Mouse (Mus musculus) gastrocnemius, postnatal 4 days (tissue): Measurements from ENCODE around the gene Rai2. TPM values are rescaled to one million over a fixed set of nuclear protein-coding genes. Genes with fewer than 3 reads are reported as not detected.
"Not testable (repeated sequence)": the region's sequence is repeated elsewhere in the genome, so short reads cannot be mapped to it uniquely, and the experiment has no call there.

Experiments
- DNase-seq, 2 experiments: peaks; one replicate each; pipeline ENCODE4 v3.0.0; 2021 to 2022; ENCODE audit warnings: low spot score in 2 of 2, mixed read lengths in 2 of 2
- total RNA-seq, 2 experiments: library from RNA; stranded (reverse); gene quantifications; 2 replicates each; pipeline ENCODE4 v1.2.3; 2021

Gene Rai2
- total RNA-seq, 2 experiments from 2014 or later: 45.8 to 46.3 TPM

DNA sequence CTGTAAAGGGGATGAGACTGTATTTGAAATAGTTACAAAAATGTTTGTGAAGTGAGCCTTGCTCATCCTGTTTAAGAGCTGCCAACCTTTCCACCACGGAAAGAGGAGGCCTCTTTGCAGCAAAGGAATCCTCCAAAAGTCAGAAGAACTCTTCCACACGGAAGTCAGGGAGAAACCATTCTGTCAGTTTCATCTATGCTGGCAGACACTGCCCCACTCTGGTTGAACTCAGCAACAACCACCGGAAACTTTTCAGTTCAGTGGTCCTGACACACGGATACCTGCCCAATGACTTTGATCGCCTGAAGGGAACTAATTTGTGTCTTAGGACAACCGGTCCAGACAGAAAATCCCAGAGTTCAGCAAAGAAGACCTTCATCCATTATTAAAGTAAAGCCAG is 73.3 kb downstream of the Rai2 start:
- DNase-seq: peak in 1 of 2 experiments; percentile 7

DNA sequence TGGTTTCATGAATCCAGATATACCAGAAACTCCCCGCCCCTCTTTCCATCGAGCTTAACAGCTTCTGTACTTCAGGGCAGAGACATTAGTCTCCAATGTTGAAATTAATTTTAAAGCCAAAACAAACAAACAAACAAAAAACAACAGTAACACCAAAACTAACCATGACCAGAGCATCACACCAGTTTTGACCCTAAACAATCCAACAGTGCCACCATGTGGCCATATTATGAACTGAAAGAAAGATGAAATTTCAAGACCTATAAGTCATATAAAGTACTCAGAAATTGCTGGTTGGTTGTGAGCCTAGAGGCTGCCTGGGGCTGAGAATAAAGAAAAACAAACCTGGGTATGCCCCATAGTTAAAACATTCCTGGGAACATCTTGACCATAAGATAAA is 109.3 kb downstream of the Rai2 start:
- DNase-seq: not testable (repeated sequence)
